Mouse (Mus musculus) intestine, embryonic 16.5 days (tissue): ENCODE measurements at regions not wholly inside any gene's neighbourhood (a gene's known extent, or its start where the extent isn't known, plus 50 kb on each side); places are given as distances from the start of the nearest gene placed in this dataset.

Source experiments
- ATAC-seq: fragments of 200-750 bp; cut with Nextera tagmentation; 2 replicates; pipeline ENCODE4 v1.8.0; 2017; ENCODE audit warnings: moderate TSS enrichment, moderate library complexity
- H3K27ac ChIP-seq: fragments of 300-500 bp; sonication (generic); 2 replicates; pipeline ENCODE4 v1.5.1; 2014; ENCODE audit warnings: mild to moderate bottlenecking, low read length
- H3K27me3 ChIP-seq: fragments of 300-500 bp; sonication (generic); replicated peaks from 2 replicates; pipeline ENCODE4 v1.6.1; 2014; ENCODE audit warnings: low read length, control low read depth, mixed read lengths; ENCODE audit not compliant: control insufficient read depth, insufficient read depth
- H3K36me3 ChIP-seq: fragments of 300-500 bp; sonication (generic); 2 replicates; pipeline ENCODE4 v1.6.1; 2014; ENCODE audit warnings: low read length, control low read depth; ENCODE audit not compliant: control insufficient read depth, insufficient read depth
- H3K4me1 ChIP-seq: fragments of 300-500 bp; sonication (generic); 2 replicates; pipeline ENCODE4 v1.6.1; 2014; ENCODE audit warnings: low read length, control low read depth, mixed read lengths; ENCODE audit not compliant: control insufficient read depth, insufficient read depth
- H3K4me2 ChIP-seq: fragments of 300-500 bp; sonication (generic); 2 replicates; pipeline ENCODE4 v1.6.1; 2014; ENCODE audit warnings: low read depth, low read length, control low read depth
- H3K4me3 ChIP-seq: fragments of 300-500 bp; sonication (generic); 2 replicates; pipeline ENCODE4 v1.5.1; 2014; ENCODE audit warnings: mild to moderate bottlenecking, low read length
- H3K9ac ChIP-seq: fragments of 300-500 bp; sonication (generic); 2 replicates; pipeline ENCODE4 v1.6.1; 2014; ENCODE audit warnings: low read depth, low read length
- H3K9me3 ChIP-seq: fragments of 300-500 bp; sonication (generic); 2 replicates; pipeline ENCODE4 v1.6.1; 2016; ENCODE audit warnings: low read length, control low read depth; ENCODE audit not compliant: control insufficient read depth
- WGBS: fragments of 180-500 bp; shearing (Covaris S2); extraction: QIAGEN DNeasy Blood & Tissue Kit; methylation state at CpG from one replicate; pipeline ENCODE4 v1.1.7; 2014; 5-methylcytosine and 5-hydroxymethylcytosine counted together

GRCm38 (mm10) chr7:124704163-124704824, 721.6 kb downstream of the Hs3st4 start:
- H3K36me3 ChIP-seq, result no peaks in the 10 kb centered on the region
- ATAC-seq, result no peak
- H3K4me3 ChIP-seq, result no peak overlapping the region
- WGBS, result 34% methylated on average over 6 of the region's 6 CpGs
- no peak overlapping the region for H3K4me2 ChIP-seq
- no peak overlapping the region for H3K9ac ChIP-seq
- no peaks in the 10 kb centered on the region for H3K9me3 ChIP-seq
- H3K4me1 ChIP-seq, result no peaks in the 10 kb centered on the region
- H3K27ac ChIP-seq, result no peak overlapping the region
- H3K27me3 ChIP-seq, result no peaks in the 10 kb centered on the region

- WGBS, result 36% methylated on average over 3 of the region's 3 CpGs
- Histone ChIP-seq H3K4me3 (no peak overlapping the region), H3K27me3 (no peaks in the 10 kb centered on the region), H3K4me2 (no peak overlapping the region), H3K27ac (no peak overlapping the region), H3K36me3 (no peaks in the 10 kb centered on the region), H3K9ac (no peak overlapping the region), H3K4me1 (no peaks in the 10 kb centered on the region), H3K9me3 (no peaks in the 10 kb centered on the region)
- no peak for ATAC-seq
Measured at GRCm38 (mm10) chr7:124707143-124707542, 724.5 kb downstream of the Hs3st4 start.

DNA sequence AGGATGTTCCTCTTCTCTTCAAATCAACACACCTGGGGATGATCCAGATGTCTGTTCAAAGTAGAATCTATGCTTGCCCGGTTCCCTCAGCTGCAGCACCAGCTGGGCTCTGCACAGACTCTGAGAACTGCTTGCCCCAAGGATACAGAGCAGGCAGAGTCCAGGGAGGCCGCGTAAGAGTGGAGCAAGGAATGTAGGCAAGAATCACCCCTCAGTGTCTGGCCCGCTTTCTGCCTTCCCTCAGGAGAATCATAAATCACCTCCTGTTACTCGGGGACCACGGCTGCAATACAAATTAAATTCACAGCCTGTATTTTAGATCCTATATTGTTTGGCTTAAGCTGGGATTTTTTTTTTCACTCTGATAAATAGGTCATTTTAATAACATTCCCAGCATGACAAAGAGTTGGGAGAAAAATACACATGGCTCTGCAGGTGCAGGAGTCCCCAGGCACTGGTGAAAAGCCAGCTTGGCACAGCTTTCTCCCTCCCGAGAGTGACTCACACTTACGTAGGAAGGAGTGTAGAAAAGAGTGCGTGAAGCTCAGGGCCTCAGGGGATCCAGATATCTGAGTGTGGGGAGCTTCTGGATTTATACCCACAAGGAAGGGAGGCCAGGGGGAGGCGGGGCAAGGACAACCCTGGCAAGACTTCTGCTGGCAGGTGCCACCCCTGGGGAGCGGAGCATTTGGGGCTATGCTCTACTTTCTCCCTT, 726.3 kb downstream of the Hs3st4 start:
- no peak for ATAC-seq
- no peaks in the 10 kb centered on the region for H3K27me3 ChIP-seq
- H3K4me3 ChIP-seq, result no peak overlapping the region
- H3K9me3 ChIP-seq, result no peaks in the 10 kb centered on the region
- no peaks in the 10 kb centered on the region for H3K36me3 ChIP-seq
- no peak overlapping the region for H3K27ac ChIP-seq
- H3K4me2 ChIP-seq, result no peak overlapping the region
- H3K4me1 ChIP-seq, result no peaks in the 10 kb centered on the region
- 37% methylated on average over 11 of the region's 11 CpGs for WGBS
- no peak overlapping the region for H3K9ac ChIP-seq

DNA sequence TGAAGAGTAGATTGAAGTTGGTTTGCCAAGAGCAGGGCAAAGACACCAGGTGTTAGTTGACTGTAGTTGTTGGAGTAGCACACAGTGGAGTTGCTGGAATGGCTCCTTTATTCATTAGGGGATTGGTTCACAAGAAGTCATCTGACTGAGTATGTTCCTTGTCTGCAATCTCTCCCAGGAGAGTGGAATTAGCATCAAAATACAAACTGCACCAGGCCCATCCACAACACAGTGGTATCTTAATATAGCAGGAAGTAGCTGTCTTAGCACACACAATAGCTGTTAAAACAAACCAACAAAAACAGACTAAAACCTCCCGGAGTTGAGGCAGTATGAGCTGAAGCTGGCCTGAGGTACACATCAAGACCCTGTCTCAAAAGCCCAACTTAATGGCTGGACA, 723.5 kb upstream of the Kdm8 start:
- Histone ChIP-seq H3K36me3 (no peaks in the 10 kb centered on the region), H3K27me3 (no peaks in the 10 kb centered on the region), H3K9me3 (no peaks in the 10 kb centered on the region), H3K4me3 (no peak overlapping the region), H3K4me2 (no peak overlapping the region), H3K9ac (no peak overlapping the region), H3K4me1 (no peaks in the 10 kb centered on the region), H3K27ac (no peak overlapping the region)
- 79% methylated on average over 1 of the region's 1 CpGs for WGBS
- no peak for ATAC-seq

GRCm38 (mm10) chr7:124742086-124742485, 702.4 kb upstream of the Kdm8 start:
- no peak overlapping the region for H3K9ac ChIP-seq
- H3K27ac ChIP-seq, result no peak overlapping the region
- ATAC-seq, result no peak
- no peaks in the 10 kb centered on the region for H3K36me3 ChIP-seq
- H3K4me1 ChIP-seq, result no peaks in the 10 kb centered on the region
- WGBS, result 7% methylated on average over 2 of the region's 2 CpGs
- H3K27me3 ChIP-seq, result no peaks in the 10 kb centered on the region
- H3K9me3 ChIP-seq, result no peaks in the 10 kb centered on the region
- H3K4me3 ChIP-seq, result no peak overlapping the region
- H3K4me2 ChIP-seq, result no peak overlapping the region

DNA sequence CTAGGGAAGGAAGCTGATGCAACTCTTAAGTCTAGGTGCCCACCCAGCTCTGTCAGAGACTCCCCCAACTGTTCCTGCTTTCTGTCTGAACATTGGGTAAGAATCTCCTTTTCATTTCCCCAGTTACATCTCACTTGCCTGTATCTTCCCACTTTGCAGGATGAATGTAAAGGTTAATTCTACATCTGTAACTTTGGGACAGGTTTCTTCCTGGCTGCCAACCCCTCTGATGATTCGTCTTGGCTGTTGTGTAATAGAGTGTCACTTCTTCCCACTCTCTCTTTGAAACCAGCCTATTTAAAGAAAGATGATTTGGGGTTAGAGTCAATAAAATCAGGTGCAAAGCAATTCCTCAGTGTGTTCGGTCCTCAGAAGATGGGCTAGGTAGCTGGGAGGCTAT, 698.2 kb upstream of the Kdm8 start:
- WGBS, result 66% methylated on average over 2 of the region's 2 CpGs
- Histone ChIP-seq H3K4me2 (no peak overlapping the region), H3K27ac (no peak overlapping the region), H3K9me3 (no peaks in the 10 kb centered on the region), H3K27me3 (no peaks in the 10 kb centered on the region), H3K4me3 (no peak overlapping the region), H3K4me1 (no peaks in the 10 kb centered on the region), H3K9ac (no peak overlapping the region), H3K36me3 (no peaks in the 10 kb centered on the region)
- ATAC-seq, result no peak

DNA sequence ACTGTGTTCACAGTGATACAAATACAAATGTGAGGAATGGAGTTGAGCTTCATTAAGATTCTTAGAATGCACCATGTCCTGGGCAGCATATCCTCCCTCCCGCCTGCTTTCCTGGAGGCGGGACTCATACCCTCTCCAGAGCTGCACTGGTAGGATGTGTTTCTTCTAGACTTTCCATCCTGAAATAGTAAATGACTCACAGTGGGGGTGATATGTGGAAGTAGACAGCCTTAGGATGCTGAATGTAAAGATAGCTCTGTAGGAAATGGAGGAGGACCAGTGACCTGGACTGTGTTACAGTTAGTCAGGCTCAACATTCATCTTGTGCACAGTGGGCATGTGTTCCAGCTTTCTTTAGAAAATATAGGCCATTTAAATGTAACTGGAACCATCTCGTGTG, 696.1 kb upstream of the Kdm8 start:
- H3K9me3 ChIP-seq, result no peaks in the 10 kb centered on the region
- H3K4me1 ChIP-seq, result no peaks in the 10 kb centered on the region
- no peak overlapping the region for H3K27ac ChIP-seq
- no peaks in the 10 kb centered on the region for H3K36me3 ChIP-seq
- no peak overlapping the region for H3K4me3 ChIP-seq
- no peak overlapping the region for H3K4me2 ChIP-seq
- H3K27me3 ChIP-seq, result no peaks in the 10 kb centered on the region
- ATAC-seq, result no peak
- 72% methylated on average over 3 of the region's 3 CpGs for WGBS
- no peak overlapping the region for H3K9ac ChIP-seq

DNA sequence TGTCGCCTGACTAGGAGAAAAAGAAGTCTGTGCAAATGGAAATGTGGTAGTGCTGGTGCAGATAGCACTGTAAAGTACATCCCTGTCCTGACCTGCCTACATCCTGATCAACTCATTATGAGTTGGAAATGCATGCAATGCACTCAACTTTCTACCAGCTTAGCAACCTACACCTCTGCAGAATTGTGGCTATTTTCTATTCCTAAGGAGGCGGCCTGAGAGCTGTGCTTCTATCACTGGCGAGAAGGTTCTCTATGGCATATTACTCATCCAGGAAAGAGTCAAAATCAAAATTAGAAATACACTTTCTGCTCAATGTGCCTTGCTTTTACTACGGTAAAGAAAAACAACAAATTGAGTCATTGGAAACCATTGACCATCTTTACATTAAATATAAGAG, 685.4 kb upstream of the Kdm8 start:
- no peaks in the 10 kb centered on the region for H3K4me1 ChIP-seq

GRCm38 (mm10) chr7:124777822-124778221, 666.7 kb upstream of the Kdm8 start:
- H3K27ac ChIP-seq, result no peak overlapping the region
- no peaks in the 10 kb centered on the region for H3K9me3 ChIP-seq
- ATAC-seq, result no peak
- no peaks in the 10 kb centered on the region for H3K27me3 ChIP-seq
- no peak overlapping the region for H3K4me3 ChIP-seq
- H3K9ac ChIP-seq, result no peak overlapping the region
- no peaks in the 10 kb centered on the region for H3K36me3 ChIP-seq
- 50% methylated on average over 1 of the region's 1 CpGs for WGBS
- H3K4me2 ChIP-seq, result no peak overlapping the region
- H3K4me1 ChIP-seq, result no peaks in the 10 kb centered on the region

More for the DNA sequence above, 685.4 kb upstream of the Kdm8 start:
- H3K27me3 ChIP-seq, result no peaks in the 10 kb centered on the region
- H3K4me2 ChIP-seq, result no peak overlapping the region
- no peak overlapping the region for H3K4me3 ChIP-seq
- no peaks in the 10 kb centered on the region for H3K36me3 ChIP-seq
- no peak overlapping the region for H3K27ac ChIP-seq
- 89% methylated on average over 4 of the region's 4 CpGs for WGBS
- no peak overlapping the region for H3K9ac ChIP-seq
- ATAC-seq, result no peak
- H3K9me3 ChIP-seq, result no peaks in the 10 kb centered on the region

DNA sequence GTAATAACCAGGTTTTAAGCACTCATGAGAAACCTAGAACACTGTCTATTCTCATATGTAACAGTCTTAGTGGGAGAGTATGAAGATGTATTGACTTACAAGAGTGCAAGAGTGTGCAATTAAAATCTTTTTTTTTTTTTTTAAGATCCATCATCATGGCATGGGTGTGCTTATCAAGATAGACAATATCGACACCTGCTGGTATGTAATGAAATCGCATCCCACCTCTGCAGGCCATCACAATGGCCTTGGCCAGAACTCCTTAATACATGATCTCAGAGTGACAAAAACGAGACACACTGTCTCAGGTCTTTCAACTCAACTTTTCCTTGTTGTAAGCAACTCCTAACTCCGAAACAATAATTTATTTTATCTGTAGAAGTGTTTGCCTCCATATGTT, 661.7 kb upstream of the Kdm8 start:
- H3K4me2 ChIP-seq, result no peak overlapping the region
- no peak overlapping the region for H3K9ac ChIP-seq
- H3K4me1 ChIP-seq, result no peaks in the 10 kb centered on the region
- H3K27me3 ChIP-seq, result no peaks in the 10 kb centered on the region
- H3K9me3 ChIP-seq, result no peaks in the 10 kb centered on the region
- ATAC-seq, result no peak
- H3K27ac ChIP-seq, result no peak overlapping the region
- H3K4me3 ChIP-seq, result no peak overlapping the region
- H3K36me3 ChIP-seq, result no peaks in the 10 kb centered on the region
- 53% methylated on average over 4 of the region's 4 CpGs for WGBS
